Mouse (Mus musculus) retina, postnatal 1 day (tissue): Measurements from ENCODE around the gene Gpr4.
A peak's percentile ranks its signal among the peaks of the same experiment; 100 is the strongest.

Experiments
- DNase-seq: peaks from one replicate; pipeline ENCODE4 v3.0.0-alpha.2; 2012

Gene Gpr4

DNA sequence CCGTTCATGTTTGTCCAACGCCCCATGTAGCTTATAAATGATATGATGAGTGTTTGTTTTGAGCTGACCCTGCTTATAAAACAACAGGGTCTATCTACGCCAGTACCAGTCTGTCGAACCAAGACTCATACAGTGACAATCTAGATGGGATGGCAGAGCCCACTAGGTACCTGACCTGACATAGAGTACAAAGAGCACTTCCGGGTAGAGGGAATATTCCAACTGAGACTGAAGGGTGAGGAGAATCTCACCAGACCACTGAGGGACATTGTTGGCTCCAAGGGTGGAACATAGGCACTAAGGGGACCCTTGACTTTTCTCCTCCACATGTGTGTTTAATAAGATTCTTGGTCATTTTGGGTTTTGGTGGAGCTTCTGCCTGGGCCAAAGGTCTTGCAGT lies 17.1 kb downstream of the Gpr4 start:
- no peak for DNase-seq

DNA sequence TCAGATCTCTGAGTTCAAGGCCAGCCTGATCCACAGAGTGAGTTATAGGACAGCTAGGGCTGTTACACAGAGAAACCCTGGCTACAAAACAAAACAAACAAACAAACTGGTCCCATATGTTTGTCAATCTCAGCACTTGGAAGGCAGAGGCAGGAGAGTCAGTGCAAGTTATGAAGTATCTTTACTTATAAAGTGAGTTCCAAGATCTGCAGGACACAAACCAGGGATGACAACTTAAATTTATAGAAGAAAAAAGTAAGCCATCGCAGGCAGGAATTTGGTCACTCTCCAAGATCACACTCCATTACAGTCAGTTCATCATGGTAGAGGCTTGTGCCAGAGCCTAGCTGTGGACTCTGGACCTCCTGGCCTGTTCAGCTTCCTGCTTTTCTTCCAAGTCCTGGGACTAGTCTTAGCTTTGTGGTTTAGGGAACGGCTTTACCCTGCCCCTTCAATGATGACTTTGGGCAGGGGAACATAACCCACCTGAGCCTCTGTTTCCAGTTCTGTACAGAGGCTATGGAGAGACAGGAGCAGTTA lies 17.8 kb downstream of the Gpr4 start:
- DNase-seq = no peak

DNA sequence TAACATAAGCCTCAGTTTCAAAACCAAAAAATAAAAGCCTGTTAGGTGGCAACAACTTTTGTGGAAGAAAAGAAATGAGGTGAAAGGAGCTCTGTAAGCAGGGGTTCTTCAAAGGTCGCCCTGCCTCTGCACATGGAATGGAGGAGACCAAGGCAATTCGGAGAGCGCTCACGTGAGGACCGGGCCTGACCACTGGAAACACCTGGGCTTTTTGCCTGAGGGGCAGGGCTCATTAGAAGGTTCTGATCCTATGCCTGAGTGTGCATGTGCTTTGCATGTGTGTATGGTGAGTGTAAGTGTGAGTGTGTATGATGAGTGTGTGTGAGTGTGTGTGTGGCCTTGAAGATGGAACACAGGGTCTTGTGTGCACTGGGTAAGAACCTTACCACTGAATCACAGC lies 18.6 kb downstream of the Gpr4 start:
- no peak for DNase-seq

DNA sequence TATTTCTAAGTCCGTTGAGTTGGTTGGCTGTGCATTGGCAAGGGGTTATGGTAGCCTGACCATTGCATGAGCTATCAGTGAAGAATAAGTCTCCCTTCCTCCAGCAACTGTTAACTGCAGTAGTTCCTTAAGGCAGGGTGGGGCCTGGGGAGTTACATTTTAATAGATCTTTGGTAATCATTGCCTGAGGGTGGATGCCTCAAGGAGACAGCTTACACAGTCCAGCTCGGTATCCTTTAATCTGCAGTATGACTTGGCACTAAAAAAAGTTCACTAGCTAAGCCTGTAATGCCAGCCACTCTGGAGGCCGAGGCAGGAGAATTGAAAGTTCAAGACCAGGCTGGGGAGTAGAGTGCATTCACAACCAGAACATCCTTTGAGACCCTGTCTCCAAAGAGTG lies 19.5 kb downstream of the Gpr4 start:
- no peak for DNase-seq

DNA sequence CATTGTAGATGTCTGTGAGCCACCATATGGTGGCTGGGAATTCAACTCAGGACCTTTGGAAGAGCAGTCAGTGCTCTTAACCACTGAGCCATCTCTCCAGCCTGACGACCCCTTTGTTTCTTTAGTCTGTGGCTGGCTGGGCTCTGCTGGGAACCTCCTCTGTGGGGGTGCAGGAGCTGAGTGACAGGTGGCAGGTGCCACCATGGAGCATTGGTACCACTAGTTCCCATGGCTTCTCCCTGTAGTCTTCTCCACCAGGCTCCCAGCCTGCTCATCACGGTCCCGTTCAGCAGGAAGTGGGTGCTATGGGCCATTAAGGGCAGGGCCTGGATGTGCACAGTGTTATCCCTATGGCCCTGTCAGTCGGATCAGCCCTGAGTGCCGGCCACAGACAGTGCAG lies 22.3 kb downstream of the Gpr4 start:
- DNase-seq = no peak

DNA sequence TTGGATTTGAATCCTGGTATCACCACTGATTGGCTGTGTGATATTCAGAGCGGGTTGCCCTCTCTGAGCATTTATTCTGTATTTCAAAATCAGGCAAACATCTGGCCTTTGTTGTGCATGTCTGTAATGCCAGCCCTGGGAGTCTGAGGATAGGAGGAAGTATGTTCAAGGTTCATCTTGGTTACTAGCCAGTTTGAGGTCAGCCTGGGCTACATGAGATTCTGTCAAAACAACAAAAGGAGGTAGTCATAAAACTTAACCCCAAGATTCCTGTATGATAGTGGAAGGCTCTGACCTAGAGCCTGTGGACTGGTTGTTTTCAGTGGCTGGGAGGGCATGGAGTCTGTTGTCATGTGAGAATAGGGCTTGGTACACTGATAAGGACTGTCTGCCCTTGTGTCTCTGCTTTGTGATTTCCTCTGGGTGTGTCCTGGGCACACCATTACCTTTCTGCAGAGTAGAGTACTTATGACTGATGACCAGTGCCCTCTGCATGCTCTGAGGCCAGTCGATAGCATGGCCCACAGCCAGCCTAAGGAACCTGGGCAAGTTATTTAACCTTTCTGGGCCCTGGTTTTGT lies 22.8 kb downstream of the Gpr4 start:
- DNase-seq = no peak

DNA sequence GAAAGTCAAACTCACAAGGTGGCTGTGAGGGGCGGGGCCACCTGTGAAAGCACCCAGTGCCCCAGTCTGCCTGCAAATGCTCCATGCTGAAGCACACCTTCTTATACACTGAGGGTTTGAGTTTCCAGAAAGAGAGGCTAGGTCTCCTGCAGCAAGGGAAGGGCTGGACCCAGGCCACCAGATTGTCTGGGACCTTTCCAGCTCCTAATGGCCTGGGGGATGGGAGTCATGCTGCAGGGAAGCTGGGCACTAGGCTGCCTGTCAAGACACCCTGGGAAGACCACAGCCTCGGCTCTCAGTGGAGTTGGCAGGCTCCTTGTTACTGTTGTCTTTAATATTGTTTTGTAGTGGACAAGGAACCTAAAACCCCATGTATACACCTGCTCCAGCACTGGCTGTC lies 24.1 kb downstream of the Gpr4 start:
- no peak for DNase-seq

DNA sequence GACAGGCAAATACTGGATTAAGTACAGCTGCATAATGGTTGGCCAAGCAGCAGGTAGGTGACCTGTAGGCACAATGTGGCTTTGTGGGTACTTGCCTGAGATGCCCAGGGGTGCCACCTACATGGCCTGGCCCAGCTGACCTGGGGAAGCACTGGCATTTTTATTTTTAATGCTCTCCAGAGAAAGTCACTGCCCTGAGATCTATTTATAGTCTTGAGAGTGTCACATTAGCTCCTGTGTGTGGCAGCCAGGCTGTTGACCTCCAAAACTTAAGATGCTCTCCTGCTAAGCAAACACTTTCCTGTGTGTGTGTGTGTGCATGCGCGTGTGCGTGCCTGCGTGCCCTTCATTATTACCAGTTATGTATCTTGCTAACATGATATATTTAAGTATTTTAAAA lies 26.0 kb downstream of the Gpr4 start:
- DNase-seq = no peak

DNA sequence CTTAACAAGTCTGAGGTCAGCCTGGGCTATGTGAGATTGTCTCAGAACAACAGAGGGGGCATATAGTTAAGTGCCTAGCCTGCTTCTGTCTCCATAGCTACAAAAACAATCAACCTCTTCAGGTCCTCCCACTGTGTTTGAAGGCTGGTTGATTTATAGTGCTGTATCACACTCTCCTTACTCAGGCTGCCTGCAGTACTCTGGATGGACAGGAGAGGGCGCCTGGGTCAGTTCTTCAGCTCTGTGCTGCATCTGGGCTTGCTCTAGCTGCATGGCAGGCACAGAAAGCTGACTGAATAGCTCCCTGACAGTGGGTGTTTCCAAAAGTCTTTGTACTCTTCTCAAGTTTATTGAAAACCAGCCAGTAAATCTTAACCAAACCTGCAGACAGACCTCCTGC lies 27.1 kb downstream of the Gpr4 start:
- peak; percentile 89 for DNase-seq

DNA sequence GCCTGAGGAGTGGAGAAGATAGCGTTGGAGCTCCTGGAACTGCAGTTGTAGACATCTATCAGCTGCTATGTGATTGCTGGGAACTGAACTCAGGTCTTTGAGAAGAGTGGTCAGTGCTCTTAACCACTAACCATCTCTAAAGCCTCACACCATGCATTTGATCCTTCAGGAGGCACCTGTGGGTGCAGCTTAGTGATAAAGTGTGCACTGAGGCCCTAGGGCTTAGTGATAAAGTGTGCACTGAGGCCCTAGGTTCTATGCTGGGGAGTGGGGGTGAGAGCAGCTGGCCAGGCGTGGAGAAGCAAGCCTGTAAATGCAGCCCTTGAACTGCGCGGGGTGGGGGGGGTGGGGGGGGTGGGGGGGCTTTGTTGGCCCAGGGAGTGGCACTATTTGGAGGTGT lies 27.6 kb downstream of the Gpr4 start:
- DNase-seq = no peak

DNA sequence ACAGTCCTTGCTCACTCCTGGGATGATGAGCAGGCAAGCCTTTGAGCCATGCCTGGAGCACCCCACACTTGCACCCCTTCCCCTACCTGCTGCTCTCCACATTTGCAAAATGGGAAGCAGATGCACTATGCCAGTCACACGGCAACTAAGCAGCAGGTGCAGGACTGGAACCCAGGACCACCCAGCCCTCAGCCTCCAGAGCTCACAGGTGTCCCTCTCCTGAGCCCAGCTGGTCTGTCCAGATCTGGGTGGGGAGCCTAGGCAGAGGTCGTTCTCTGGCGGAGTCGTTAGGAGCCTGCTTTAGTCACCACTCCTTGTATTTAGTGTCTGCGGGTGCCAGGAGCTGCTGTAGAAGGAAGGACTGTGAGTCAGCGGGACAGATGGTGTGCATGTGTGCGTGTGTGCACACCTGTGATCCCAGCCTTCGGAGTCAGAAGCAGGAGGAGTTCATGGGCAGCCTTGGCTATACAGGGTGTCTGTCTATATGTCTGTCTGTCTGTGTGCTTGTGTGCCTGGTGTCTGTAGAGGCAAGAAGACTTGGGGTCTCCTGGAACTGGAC lies 28.6 kb downstream of the Gpr4 start:
- DNase-seq = no peak

DNA sequence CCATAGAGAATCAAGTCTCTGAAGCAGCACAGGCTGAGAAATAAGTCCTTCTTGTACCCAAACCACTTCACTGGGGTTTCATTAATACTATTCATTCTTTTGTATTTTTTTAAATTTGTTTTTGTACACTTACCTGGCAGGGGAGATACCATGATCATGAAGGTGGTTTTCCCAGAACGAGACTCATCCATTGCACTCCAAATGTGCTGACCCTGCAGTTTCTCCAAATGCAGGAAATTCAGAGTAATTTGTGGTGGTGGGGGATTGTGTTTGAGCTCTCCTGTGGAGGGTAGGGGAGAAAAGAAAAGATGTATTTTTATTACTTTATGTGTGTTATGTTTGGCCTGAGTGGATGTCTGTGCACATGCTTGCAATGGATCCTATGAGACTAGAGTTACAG lies 29.7 kb downstream of the Gpr4 start:
- no peak for DNase-seq

DNA sequence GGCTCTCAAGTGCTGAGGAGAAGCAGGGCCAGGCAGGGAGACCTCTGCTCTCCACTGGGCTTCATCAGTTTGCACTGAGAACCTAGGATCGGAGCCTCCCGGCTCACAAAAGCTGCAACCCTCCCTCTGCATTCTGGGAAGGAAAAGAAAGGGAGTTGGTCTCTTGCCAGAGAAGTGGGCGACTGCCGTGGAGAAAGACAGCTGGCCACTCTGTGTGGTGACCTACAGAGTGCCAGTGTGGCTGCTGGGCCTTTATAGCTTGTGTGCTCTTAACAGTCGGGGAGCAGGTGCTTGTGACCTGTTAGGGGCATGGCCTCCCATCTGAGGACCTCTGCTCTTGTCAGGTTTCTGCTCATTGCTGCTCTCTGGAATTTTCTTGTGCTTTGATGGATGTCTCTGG lies 31.5 kb downstream of the Gpr4 start:
- peak; percentile 6 for DNase-seq

DNA sequence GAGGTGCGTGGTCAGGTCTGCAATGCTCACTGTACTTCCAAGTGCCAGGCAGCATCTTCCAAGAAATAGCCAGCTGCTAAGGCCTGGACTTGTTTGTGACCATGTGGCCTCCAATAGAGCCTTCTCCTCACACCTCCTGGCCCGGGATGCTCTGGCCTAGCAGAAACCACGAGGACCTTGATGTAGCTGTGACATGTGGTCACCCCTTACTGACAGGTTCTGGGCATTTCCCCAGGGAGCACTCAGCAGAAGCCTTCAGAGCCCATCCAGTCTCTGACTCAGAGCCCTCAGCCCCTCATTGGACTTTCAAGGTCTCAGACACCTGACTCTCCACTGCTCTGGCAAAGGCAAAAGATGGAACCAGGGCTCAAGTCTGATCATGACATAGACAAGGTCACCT lies 32.7 kb downstream of the Gpr4 start:
- DNase-seq = no peak

DNA sequence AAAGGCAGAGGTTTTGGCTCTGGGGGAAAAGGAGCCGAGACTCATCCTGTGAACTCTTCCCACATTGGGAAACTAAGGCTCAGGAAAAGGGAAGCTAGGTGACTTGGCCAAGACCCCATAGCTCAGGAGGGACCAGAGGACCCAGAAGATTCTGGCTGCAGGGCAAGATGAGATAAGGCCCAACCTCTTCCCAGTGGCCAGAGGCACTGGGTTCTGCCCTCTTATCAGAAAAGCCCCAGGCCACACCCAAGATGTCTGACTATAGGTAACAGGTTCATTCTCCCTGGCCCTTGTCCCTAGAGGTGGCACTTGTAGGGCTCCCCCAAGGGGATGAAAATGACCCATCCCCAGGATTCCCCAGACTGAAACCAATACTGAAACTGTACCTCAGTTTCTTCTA lies 34.5 kb downstream of the Gpr4 start:
- no peak for DNase-seq

DNA sequence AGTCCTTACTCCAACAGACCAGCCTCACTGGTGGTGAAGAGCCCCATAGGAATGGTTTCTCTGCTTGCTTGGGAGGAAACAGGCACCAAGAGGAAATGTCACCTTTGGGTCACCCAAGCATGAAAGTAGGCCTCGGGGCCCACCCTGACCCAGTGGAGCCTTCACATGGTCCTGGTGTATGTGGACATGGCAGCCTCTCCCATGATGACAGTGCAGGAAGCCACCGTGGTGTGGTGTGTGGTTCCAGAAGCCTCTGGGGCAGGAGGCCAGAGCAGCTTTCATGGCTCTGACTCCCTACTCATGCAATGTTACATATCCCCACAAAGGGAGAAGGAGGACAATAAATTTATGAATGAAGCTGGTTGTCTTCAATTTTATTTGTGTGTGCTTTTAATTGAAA lies 35.2 kb downstream of the Gpr4 start:
- DNase-seq = no peak

DNA sequence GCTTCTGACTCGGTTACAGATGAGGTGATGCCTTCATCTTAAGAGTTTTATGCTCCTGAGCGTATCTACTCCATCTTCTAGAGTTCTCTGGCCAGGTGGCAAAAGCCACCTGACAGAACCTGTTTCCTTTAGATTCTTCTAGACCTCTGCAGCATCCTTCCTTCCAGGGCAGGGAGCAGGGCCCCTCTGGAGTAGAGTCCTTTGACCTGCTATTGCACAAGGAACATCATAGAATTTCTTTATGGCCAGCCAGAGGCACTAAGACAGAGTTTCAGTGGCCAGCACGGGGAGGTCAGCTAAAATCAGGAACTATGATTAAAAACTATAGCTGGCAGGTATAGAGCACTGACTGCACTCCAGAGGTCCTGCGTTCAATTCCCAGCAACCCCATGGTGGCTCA lies 39.7 kb downstream of the Gpr4 start:
- DNase-seq = no peak

DNA sequence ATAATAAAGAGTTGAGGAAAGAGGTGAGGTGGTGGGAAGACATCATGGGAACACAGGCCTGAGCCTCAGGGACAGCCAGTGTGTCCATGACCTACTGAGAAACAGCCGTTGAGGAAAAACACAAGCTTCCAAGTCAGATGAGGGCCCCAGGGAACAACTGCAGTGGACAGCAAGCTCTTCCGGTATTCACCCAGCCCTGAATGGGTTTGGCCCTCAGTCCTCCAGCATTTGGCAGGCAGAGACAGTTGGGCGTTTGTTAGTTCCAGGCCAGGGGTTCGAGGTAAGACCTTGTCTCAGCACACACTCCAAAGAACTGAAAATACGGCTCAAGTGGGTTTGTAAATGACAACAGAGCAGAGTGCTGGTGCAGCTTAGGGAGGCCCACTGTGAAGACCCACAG lies 41.1 kb downstream of the Gpr4 start:
- DNase-seq = no peak

DNA sequence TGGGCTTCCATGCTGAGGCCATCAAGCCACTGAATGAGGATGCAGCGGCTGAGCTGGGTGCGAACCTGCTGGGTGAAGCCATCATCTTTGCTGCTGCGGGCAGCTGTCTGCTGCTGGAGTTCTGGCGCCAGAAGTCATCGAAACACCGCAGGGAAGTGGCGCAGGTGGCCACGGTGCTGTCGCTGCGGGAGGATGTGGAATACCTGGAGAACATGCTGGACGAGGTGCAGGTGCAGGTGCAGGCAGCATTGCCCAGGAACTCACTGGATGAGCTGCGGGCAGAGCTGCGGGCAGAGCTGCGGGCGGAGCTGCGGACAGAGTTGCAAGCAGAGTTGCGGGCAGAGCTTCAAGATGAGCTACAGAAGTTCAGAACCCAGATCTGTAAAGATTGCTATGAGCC lies 43.1 kb downstream of the Gpr4 start:
- DNase-seq = no peak

DNA sequence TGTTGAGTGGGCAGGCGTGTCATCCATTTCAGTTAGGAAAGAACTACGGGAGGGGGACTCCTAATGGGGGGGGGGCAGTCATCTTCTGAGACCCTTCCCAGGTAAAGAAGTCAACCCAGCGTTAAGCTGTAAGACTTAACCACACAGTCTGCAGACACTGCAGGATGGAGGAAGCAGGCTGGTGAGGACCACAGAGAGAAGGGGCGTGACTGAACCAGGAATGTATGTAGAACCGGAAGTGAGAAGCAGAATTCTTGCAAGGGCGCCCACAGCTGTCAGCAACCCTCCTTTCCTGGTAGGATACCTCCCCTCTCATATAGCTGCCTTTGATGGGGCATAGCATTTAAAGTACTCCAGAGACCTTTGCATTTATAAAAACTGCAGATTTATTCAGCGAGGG lies 44.2 kb downstream of the Gpr4 start:
- DNase-seq = no peak

DNA sequence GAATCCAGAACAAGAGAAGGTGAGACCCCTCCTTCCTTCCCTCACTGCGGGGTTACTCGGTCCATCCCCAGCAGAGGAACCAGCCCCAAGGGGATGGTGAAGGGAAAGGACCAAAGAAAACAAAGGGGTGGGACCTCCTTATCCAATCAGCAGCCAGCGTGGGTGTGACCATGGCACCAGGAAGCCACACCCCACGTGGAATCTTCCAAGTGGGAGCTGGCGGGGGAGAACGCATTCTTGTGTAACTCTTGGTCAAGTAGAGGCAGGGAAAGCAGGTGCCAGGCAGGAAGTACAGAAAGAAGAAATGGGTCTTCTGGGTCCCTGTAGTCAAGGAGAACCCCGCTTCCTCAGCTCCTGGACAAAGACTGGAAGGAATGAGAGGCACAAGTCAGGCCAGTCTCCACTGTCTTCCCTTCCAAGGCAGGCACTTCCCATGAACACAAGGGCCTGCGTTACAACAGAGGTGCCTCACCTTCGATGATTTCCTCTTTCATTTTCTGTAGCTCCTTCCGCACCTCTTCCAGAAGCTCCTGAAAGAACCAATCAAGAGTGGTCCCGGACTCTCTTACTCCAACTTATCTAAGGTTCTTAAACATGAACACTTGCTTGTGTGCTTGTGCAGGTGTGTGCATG lies 45.2 kb downstream of the Gpr4 start:
- peak; percentile 91 for DNase-seq

DNA sequence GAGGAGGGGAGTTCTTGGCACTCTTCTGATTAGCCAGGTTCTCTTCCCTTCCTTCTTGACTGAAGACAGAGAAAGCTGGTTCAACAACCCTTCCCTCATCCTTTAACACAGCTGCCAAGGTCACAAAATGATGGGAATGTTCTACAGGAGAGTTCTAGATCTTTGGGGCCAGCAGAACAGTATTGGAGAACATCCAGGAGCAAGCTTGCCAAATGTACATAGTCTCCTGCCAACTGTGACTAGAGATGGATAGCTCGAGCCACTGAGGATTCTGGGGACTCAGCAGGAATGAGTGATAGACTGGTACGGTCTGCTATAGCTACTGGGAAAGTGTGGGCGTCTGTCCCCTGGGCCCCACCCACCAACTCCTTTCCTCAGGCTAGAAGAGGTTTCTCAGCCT lies 46.0 kb downstream of the Gpr4 start:
- DNase-seq = no peak

DNA sequence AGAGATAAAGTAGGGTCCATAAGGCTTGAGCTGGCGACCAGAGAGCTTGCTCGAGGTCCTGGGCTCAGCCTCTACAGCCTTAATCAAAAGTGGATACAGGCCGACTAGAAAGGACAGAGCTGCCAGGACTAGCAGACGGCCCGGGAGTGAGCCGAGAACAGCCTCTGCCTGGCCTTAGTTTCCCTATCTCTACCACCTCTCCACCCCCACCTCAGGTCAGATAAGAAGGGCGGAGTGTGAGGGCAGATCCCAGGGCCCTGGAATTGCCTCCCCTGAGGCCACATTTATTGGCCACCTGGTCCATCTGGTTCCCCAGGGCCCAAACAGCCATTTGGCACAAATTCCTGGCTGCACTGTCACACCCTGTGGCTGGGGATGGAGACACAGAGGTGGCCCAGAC lies 52.8 kb downstream of the Gpr4 start:
- DNase-seq = no peak

DNA sequence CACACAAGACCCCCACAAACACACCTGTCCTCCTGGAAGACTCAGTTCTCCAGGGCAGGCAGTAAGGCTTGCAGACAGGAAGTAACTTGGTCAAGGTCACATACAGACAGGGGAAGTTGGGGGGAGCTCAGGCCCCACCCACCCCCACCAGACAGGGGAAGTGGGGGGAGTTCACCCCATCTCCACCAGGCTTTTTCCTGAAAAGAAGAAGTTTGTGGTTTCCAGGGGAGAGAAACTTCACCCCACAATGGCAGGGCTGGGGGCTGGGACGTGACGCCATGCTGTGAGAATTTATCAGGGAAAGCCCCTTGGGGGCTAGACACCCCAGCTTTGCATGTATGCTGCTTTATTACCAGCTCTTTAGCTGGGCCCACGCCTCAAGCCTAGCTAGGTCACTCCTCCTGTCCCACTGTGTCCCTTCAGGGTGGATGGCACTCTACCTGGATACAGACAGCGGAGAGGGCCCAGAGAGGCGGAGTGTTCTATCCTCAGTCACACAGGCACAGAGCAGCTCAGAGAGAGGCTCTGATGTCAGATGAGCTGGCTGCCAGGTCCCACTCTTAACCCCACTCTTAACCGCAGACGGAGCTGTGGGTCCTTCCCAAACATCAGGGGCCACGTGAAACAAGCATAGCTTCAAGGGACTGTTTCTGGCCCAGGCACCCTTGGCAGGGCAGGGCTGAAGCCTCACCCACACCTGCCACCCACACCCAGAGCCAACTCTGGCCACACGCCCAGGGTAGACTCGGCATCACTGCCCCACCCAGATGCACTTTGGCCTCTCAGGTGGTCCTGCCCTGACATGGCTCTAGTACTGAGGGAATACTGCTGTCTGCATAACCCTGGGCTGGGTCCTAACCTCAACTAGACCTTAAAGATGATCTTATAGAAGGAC lies 53.8 kb downstream of the Gpr4 start:
- no peak for DNase-seq
